Mouse (Mus musculus) cortical plate, adult 2 months (tissue): ENCODE measurements around the gene Cd44. TPM values are rescaled to one million over a fixed set of nuclear protein-coding genes. Genes with fewer than 3 reads are reported as not detected.

Experiments used
- H3K27ac ChIP-seq: fragments of 200-500 bp; 2 replicates; pipeline ENCODE4 v1.5.1; 2012; ENCODE audit warnings: low read length, control low read depth, inconsistent platforms; ENCODE audit not compliant: insufficient read depth
- H3K4me1 ChIP-seq: fragments of 200-500 bp; 2 replicates; pipeline ENCODE4 v1.6.1; 2011; ENCODE audit warnings: low read length; ENCODE audit not compliant: control insufficient read depth, insufficient read depth
- H3K4me3 ChIP-seq: fragments of 200-500 bp; 2 replicates; pipeline ENCODE4 v1.5.1; 2011; ENCODE audit warnings: mild to moderate bottlenecking, low read length, control low read depth; ENCODE audit not compliant: insufficient read depth
- CTCF ChIP-seq: fragments of 200-500 bp; IDR thresholded peaks from 2 replicates; pipeline ENCODE4 v1.5.1; 2011; ENCODE audit warnings: mild to moderate bottlenecking, control low read depth, low read length; ENCODE audit not compliant: insufficient read depth; ENCODE audit errors: extremely low read depth
- POLR2A ChIP-seq: fragments of 200-500 bp; IDR thresholded peaks from 2 replicates; pipeline ENCODE4 v1.6.1; 2011; ENCODE audit warnings: mild to moderate bottlenecking, low read length, control low read depth; ENCODE audit not compliant: insufficient read depth; ENCODE audit errors: extremely low read depth
- polyA plus RNA-seq: library from polyadenylated mRNA; depleted of rRNA; stranded (reverse); fragments of >200 nt; gene quantifications from 2 replicates; pipeline ENCODE4 v1.2.3, GENCODE M21; 2012

The Cd44 gene
- polyA plus RNA-seq, 1 experiment: 2.3 TPM

DNA sequence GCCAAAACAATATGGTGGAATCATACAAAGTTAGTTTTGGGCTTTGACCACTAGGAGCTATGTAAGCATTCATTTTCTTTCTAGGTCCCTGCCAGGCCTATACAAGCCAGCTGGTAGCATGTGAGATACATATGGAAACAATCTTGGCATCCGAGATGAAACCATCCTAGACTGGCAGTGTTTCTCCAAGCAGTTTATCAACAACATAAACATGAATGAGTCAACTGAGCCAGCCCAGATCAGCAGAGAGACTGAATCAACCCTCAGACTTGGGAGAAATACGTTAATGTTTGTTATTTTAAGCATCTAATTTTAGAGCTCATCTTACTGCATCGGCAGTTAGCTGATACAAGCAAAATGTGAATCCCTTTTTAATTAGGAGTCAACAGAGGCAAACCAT lies 93.8 kb downstream of the Cd44 start:
- H3K4me3 ChIP-seq: no peak overlapping the region
- no peak overlapping the region for H3K27ac ChIP-seq
- TF ChIP-seq CTCF (no peak), POLR2A (no peak)
- H3K4me1 ChIP-seq: no peaks in the 10 kb centered on the region

DNA sequence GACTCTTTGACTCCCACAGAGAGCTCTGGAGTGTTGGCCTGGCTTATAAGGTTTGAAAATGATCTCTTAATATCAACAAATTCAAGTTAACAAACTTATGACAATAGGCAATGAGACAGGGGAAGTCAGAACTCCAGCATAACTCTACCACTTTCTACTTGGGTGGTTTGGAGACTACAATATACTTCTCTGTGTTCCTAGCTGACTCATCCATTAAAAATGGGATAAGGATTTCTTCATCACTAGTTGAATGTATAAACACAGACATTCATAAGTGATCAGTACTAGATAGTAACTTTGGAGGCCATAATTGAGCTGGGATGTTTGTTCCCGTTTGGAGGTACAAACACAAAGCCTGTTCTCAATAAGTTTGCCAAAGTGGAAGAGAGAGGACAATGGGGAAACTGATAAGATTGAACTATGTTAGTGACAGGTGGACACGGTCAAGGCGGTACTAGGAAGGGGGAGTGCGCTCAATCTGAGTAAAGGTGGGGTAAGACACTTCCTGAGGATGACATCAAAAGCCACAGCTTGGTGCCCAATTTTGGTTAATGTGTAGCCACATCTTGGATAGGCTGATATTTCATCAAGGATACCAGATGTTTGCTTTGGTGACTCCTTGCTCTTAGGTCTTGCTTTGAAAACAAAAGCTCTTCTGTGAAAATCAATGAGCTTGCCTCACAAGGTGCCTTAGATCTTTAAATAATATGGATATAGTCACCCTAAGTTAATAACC lies 95.5 kb downstream of the Cd44 start:
- H3K27ac ChIP-seq: no peak overlapping the region
- TF ChIP-seq POLR2A: no peak
- no peak for TF ChIP-seq CTCF
- H3K4me1 ChIP-seq: no peaks in the 10 kb centered on the region
- H3K4me3 ChIP-seq: no peak overlapping the region

DNA sequence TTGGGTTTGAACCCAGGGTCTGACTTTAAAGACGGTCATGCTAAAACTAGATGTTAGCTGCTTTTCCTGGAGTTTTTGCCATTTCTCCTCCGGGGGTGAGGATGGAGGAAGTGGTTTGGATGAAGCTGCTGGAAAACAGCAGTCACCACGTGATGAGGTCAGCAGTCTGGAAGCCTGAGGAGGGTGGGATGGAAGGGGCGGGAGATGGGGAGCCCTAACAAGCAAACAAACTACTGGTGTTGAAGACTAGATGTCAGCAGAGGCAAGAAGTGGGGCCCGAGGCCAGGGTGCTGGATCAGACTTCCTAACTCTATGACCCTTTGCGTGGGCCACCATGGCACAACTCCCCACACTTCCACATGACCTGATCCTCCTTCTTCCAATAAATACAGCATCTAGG lies 96.2 kb downstream of the Cd44 start:
- TF ChIP-seq POLR2A (no peak), CTCF (no peak)
- no peaks in the 10 kb centered on the region for H3K4me1 ChIP-seq
- no peak overlapping the region for H3K27ac ChIP-seq
- no peak overlapping the region for H3K4me3 ChIP-seq

DNA sequence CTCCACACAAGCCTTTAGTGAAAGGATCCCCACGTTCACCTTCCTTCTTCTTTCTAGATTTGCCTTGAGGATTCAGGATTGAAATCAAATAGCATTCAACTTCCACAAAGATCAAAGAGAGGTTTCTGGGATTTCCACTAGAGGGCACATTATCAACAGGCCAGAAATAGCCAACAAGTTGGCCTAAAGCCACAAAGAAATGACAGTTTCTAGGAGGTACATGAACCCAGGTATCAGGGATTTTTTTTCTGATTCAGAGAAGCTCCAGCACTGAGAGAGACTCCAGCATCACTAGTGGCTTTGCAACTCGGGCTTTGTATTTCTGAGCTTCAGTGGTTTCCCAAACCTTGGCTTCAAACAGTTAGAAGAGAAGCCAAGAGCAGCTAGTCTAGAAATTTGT lies 97.4 kb downstream of the Cd44 start:
- TF ChIP-seq CTCF (peak; percentile 36; the same call in 1 of the 2 replicates), POLR2A (no peak)
- no peak overlapping the region for H3K27ac ChIP-seq
- no peaks in the 10 kb centered on the region for H3K4me1 ChIP-seq
- no peak overlapping the region for H3K4me3 ChIP-seq

DNA sequence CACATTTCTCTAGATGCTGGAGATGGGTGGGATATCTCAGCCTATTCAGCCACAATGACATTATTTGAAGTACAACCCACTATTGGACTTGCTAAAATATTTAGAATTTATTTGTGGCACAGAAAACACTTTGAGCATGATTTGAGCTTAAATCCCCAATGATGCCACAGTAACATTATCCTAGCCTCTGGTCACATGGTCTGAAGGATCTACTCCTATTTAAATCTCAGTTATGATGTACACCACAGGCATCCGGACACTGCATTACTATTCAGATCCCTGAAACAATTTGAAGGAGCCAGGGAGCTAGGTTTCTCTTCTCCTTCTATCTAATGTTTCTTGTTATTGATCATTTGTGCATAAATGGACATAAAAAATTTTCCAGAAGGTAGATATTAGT lies 99.6 kb downstream of the Cd44 start:
- TF ChIP-seq CTCF (no peak), POLR2A (no peak)
- H3K4me1 ChIP-seq: no peaks in the 10 kb centered on the region
- H3K4me3 ChIP-seq: no peak overlapping the region
- no peak overlapping the region for H3K27ac ChIP-seq

DNA sequence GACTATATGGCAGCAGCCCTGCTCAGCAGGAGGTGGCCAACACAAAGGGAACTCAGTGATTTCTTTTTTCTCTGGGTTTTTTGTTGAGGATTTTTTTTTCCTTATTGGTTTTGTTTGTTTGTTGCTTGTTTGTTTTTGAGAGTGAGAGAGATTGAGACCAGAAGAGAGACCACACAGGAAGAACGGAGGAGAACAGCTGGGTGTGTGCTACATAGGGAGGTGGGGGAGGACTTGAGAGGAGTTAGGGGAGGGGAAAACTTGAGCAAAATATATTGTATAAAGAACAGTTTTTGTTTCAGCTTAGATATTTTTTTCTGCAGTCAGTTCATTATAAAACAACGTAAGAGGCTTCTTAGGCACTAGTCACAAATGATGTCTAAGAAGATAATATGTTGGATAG lies 103.3 kb downstream of the Cd44 start:
- Histone ChIP-seq H3K4me1 (no peaks in the 10 kb centered on the region), H3K27ac (no peak overlapping the region), H3K4me3 (no peak overlapping the region)
- no peak for TF ChIP-seq POLR2A
- TF ChIP-seq CTCF: no peak

DNA sequence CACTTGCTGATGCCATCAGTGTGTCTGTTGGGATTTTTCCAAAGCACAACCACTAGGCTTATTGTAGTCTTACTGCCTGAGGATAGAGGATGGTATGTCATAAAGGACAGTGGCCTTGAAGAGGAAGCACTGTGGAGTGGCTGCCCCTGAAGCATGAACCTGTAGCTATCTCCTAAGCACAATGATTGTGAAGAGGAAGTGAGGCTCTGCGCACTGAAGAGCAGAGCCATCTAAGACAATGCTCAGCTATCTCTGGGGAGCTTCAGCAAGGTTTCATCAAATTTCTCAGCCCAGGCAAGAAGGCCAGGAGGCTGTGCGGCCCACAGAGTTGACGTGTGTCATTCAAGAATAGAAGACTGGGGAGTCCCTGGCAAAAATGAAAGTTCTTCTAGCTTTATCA lies 106.4 kb downstream of the Cd44 start:
- Histone ChIP-seq H3K4me1 (no peaks in the 10 kb centered on the region), H3K27ac (no peak overlapping the region), H3K4me3 (no peak overlapping the region)
- TF ChIP-seq CTCF: no peak
- no peak for TF ChIP-seq POLR2A

DNA sequence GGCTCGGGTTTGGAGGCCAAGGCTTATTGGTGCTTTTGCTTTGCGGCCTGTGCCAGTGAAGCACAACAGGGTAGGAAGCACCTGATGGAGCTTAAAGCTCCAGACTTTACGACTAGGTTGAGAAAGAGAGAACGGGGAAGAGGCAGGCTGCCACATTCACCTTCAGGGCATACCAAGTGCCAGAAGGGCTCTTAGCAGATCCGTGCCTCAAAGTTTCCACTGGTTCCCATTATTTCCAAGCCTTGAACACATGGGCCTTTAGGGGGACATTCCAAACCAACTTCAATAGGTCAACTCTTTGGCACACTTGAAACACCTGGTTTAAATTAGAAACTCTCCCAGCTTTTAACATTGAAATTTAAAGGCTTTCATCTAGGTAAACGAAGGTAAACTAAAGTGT lies 108.7 kb downstream of the Cd44 start:
- Histone ChIP-seq H3K4me1 (no peaks in the 10 kb centered on the region), H3K27ac (no peak overlapping the region), H3K4me3 (no peak overlapping the region)
- TF ChIP-seq CTCF (no peak), POLR2A (0 out of 2 replicates have a peak, but pooled peaks have one; percentile 9)

DNA sequence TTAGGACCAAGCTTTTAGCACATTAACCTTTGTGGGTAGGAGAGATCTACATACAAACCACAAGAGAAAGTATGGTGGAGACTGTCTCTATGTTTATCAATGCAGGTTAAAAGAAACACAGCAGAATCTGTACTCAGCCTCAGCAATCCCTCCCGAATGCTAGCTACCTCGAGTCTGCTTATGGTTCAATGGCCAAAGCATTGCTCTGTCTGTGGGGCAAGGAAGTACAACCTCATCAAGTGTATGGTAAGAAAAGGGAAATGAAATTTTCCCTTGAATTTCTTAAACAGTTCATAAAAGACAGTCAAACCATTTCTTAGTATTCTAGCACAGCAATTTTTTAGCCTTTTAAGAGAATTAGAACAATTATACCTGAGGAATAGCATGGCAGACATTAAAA lies 109.8 kb downstream of the Cd44 start:
- Histone ChIP-seq H3K27ac (no peak overlapping the region), H3K4me1 (no peaks in the 10 kb centered on the region), H3K4me3 (no peak overlapping the region)
- TF ChIP-seq CTCF (no peak), POLR2A (no peak)

DNA sequence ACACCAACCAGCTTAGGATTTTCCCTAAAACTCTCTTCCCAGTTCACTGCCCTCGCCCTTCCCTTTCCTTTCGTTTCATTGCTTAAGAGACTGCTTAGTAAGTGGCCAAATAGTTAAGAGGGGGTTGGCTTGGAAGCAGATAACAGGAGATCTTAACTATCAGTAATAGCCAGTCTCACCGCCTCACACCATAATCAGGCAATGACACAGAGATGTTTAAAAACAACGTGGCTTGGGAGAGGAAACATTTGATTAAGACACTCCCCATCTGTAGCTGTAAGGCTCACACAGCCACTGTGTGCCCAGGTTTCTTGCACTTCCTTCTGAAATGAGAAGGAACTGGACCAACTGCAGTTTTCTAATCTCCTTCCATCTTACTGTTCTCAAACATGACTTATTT lies 115.8 kb downstream of the Cd44 start:
- H3K27ac ChIP-seq: no peak overlapping the region
- H3K4me3 ChIP-seq: no peak overlapping the region
- TF ChIP-seq POLR2A: no peak
- TF ChIP-seq CTCF: no peak
- H3K4me1 ChIP-seq: peaks cover 4% of the 10 kb centered on the region; the same call in 1 of the 2 replicates
